Mouse (Mus musculus) macrophage (primary cell): ENCODE data around the gene Toe1. TPM values are rescaled to one million over a fixed set of nuclear protein-coding genes. Genes with fewer than 3 reads are reported as not detected.

Experiments
- H3K27ac ChIP-seq: fragments of 350-480 bp; formaldehyde crosslinking; 2 replicates; pipeline ENCODE4 v1.9.0; 2021
- H3K36me3 ChIP-seq: fragments of 350-480 bp; formaldehyde crosslinking; 2 replicates; pipeline ENCODE4 v1.9.0; 2021; ENCODE audit errors: inconsistent target
- H3K4me3 ChIP-seq: fragments of 350-480 bp; formaldehyde crosslinking; 2 replicates; pipeline ENCODE4 v1.9.0; 2021; ENCODE audit errors: inconsistent target
- H3K79me2 ChIP-seq: fragments of 350-480 bp; formaldehyde crosslinking; 2 replicates; pipeline ENCODE4 v1.9.0; 2021; ENCODE audit errors: inconsistent target
- WGBS: methylation state at CpG from one replicate; pipeline ENCODE4 v1.1.7; 2026; ENCODE audit warnings: inconsistent platforms; ENCODE audit not compliant: missing documents; 5-methylcytosine and 5-hydroxymethylcytosine counted together
- polyA plus RNA-seq: library from polyadenylated mRNA; stranded (reverse); fragments of 250-400 nt; gene quantifications from 3 replicates; pipeline ENCODE4 v1.2.4, GENCODE M21; 2018; ENCODE audit warnings: inconsistent platforms

Gene Toe1
- polyA plus RNA-seq, 1 experiment from 2014 or later, result 7.1 TPM

GRCm38 (mm10) chr4:116776391-116776790, 31.0 kb downstream of the Toe1 start:
- Histone ChIP-seq H3K27ac (no peak overlapping the region), H3K36me3 (no peaks in the 10 kb centered on the region), H3K79me2 (no peaks in the 10 kb centered on the region), H3K4me3 (no peak overlapping the region)
- WGBS, result 88% methylated on average over 5 of the region's 5 CpGs

GRCm38 (mm10) chr4:116769060-116769459, 38.4 kb downstream of the Toe1 start:
- Histone ChIP-seq H3K79me2 (no peaks in the 10 kb centered on the region), H3K27ac (no peak overlapping the region)

GRCm38 (mm10) chr4:116768510-116768909, 38.9 kb downstream of the Toe1 start:
- H3K27ac ChIP-seq, result no peak overlapping the region
- H3K79me2 ChIP-seq, result no peaks in the 10 kb centered on the region
- H3K36me3 ChIP-seq, result no peaks in the 10 kb centered on the region
- 38% methylated on average over 5 of the region's 5 CpGs for WGBS
- H3K4me3 ChIP-seq, result no peak overlapping the region

More at GRCm38 (mm10) chr4:116769060-116769459, 38.4 kb downstream of the Toe1 start:
- Histone ChIP-seq H3K36me3 (no peaks in the 10 kb centered on the region), H3K4me3 (no peak overlapping the region)

GRCm38 (mm10) chr4:116764001-116764400, 43.4 kb downstream of the Toe1 start:
- WGBS, result 98% methylated on average over 5 of the region's 5 CpGs

GRCm38 (mm10) chr4:116761914-116762313, 45.5 kb downstream of the Toe1 start:
- H3K79me2 ChIP-seq, result no peaks in the 10 kb centered on the region
- no peaks in the 10 kb centered on the region for H3K36me3 ChIP-seq
- WGBS, result 67% methylated on average over 2 of the region's 2 CpGs
- H3K27ac ChIP-seq, result no peak overlapping the region
- no peak overlapping the region for H3K4me3 ChIP-seq

More at GRCm38 (mm10) chr4:116764001-116764400, 43.4 kb downstream of the Toe1 start:
- Histone ChIP-seq H3K79me2 (no peaks in the 10 kb centered on the region), H3K27ac (no peak overlapping the region), H3K4me3 (no peak overlapping the region), H3K36me3 (no peaks in the 10 kb centered on the region)

GRCm38 (mm10) chr4:116749750-116750149, 57.7 kb downstream of the Toe1 start:
- Histone ChIP-seq H3K27ac (no peak overlapping the region), H3K79me2 (no peaks in the 10 kb centered on the region), H3K36me3 (no peaks in the 10 kb centered on the region), H3K4me3 (no peak overlapping the region)
- WGBS, result 85% methylated on average over 2 of the region's 2 CpGs

Other genes with a start within 250 kb of the Toe1 start
- 27.3 to 40.2 TPM (median 37.7 TPM) in 3 replicates for gene Gpbp1l1, start 250.0 kb downstream of the Toe1 start, polyA plus RNA-seq
- gene Ccdc17, start 211.0 kb downstream of the Toe1 start, polyA plus RNA-seq, result 1.6 to 2.2 TPM (median 2.2 TPM) in 3 replicates
- 25.6 to 55.5 TPM (median 47.9 TPM) in 3 replicates for gene Nasp, start 179.7 kb downstream of the Toe1 start, polyA plus RNA-seq
- 1,138 to 1,978 TPM (median 1,711 TPM) in 3 replicates for gene Akr1a1, start 156.0 kb downstream of the Toe1 start, polyA plus RNA-seq
- 1,330 to 1,969 TPM (median 1,907 TPM) in 3 replicates for gene Prdx1, start 122.1 kb downstream of the Toe1 start, polyA plus RNA-seq
- gene Mmachc, start 99.2 kb downstream of the Toe1 start, polyA plus RNA-seq, result 5.1 to 10.4 TPM (median 9.4 TPM) in 3 replicates
- gene Ccdc163, start 99.1 kb downstream of the Toe1 start, polyA plus RNA-seq, result 7.9 to 32.9 TPM (median 10.8 TPM) in 3 replicates
- gene Tesk2, start 86.7 kb downstream of the Toe1 start, polyA plus RNA-seq, result 3.1 to 8.1 TPM (median 7.1 TPM) in 3 replicates
- gene Mutyh, start 83 bp upstream of the Toe1 start, polyA plus RNA-seq, result 0.76 to 2.0 TPM (median 1.1 TPM) in 3 replicates
- not detected in 3 replicates for gene Hpdl, start 14.1 kb upstream of the Toe1 start, polyA plus RNA-seq
- 0.04 to 0.10 TPM in 2 of 3 replicates, not detected in the other for gene Zswim5, start 69.7 kb upstream of the Toe1 start, polyA plus RNA-seq
- 15.8 to 37.4 TPM (median 21.5 TPM) in 3 replicates for gene Urod, start 186.8 kb upstream of the Toe1 start, polyA plus RNA-seq
- 17.8 to 24.0 TPM (median 23.6 TPM) in 3 replicates for gene Hectd3, start 187.7 kb upstream of the Toe1 start, polyA plus RNA-seq
- gene Eif2b3, start 211.8 kb upstream of the Toe1 start, polyA plus RNA-seq, result 7.4 to 19.3 TPM (median 11.1 TPM) in 3 replicates